Mouse (Mus musculus): ENCODE results near the gene Triml2. TPM values are rescaled to one million over a fixed set of nuclear protein-coding genes. Genes with fewer than 3 reads are reported as not detected.

Gene Triml2
- polyA plus RNA-seq, 1 experiment = not detected

DNA sequence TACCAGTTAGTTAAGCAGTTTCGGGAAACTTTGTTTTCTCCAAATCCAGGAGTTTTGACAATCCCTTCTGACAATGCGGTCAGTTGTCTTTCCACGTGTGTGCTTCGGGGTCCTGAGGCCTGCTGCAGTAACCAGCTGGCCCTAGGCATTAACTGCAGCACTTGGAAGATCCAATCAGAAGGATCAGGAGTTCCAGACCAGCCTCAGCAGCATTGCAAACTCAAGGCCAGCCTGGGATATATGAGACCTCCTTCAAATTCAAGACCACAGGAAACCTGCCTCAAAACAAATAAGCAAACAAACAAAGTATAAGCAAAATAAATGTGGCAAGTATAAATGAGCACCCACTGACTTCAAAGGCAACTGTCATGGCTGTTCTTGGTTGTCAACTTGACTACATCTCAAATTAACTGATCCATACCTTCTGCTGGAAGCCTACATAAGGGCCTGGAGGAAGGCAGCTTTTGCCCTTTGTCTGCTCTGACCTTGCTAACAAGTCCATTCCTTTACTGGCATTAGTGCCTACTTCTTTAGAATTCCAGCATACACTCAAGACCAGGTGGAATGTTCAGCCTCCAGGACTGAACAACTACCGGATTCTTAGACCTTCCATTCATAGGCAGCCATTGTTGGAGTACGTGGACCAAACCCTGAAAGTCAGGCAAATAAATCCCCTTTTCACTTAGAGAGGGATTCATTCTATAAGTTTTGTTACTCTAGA, 3.4 kb upstream of the Triml2 start:
- Histone ChIP-seq H3K27me3 (replicated peaks; ENCODE audit: control insufficient read depth, insufficient read depth, low read length) (no peaks in the 10 kb centered on the region), H3K27ac (ENCODE audit: insufficient read depth, low read depth, low read length) (no peak overlapping the region), H3K4me3 (ENCODE audit: insufficient read depth, low read depth, low read length) (no peak overlapping the region), H3K4me1 (ENCODE audit: control insufficient read depth, insufficient read depth, low read length) (no peaks in the 10 kb centered on the region), H3K36me3 (ENCODE audit: control insufficient read depth, insufficient read depth, low read length) (no peaks in the 10 kb centered on the region)
- TF ChIP-seq POLR2A (IDR thresholded peaks at IDR 0.05; ENCODE audit: low read depth, low read length) (no peak), CTCF (conservative IDR thresholded peaks at IDR 0.05; ENCODE audit: insufficient read depth, insufficient read length, low read depth, low read length) (no peak)
- 89% methylated on average over 6 of the region's 6 CpGs for WGBS
- DNase-seq = no peak

DNA sequence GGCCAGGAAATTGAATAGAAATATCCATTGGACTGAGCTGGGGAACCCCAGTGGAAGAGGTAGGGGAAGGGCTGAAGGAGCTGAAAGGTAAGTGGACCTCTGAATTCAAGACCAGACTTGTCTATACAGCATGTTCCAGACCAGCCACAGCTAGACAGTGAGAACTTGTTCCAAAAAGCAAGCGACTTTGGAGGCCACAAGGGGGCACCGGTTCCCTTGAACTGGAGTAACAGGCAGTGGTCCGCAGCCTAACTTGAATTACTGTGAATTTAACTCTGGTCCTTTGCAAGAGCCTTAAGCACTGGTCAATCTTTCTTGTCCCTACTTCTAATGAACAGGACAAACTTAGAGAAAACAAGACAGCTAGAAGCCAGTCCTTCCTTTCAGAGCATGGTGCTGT, 2.1 kb upstream of the Triml2 start:
- no peaks in the 10 kb centered on the region for H3K4me1 ChIP-seq (ENCODE audit: control insufficient read depth, insufficient read depth, low read length)
- 56% methylated on average over 3 of the region's 3 CpGs for WGBS
- DNase-seq = peak; percentile 13
- no peak overlapping the region for H3K27ac ChIP-seq (ENCODE audit: insufficient read depth, low read depth, low read length)
- TF ChIP-seq POLR2A (IDR thresholded peaks at IDR 0.05; ENCODE audit: low read depth, low read length) (no peak), CTCF (conservative IDR thresholded peaks at IDR 0.05; ENCODE audit: insufficient read depth, insufficient read length, low read depth, low read length) (no peak; the same call in 1 of the 2 replicates)
- H3K4me3 ChIP-seq (ENCODE audit: insufficient read depth, low read depth, low read length) = no peak overlapping the region
- no peaks in the 10 kb centered on the region for H3K27me3 ChIP-seq (replicated peaks; ENCODE audit: control insufficient read depth, insufficient read depth, low read length)
- no peaks in the 10 kb centered on the region for H3K36me3 ChIP-seq (ENCODE audit: control insufficient read depth, insufficient read depth, low read length)

DNA sequence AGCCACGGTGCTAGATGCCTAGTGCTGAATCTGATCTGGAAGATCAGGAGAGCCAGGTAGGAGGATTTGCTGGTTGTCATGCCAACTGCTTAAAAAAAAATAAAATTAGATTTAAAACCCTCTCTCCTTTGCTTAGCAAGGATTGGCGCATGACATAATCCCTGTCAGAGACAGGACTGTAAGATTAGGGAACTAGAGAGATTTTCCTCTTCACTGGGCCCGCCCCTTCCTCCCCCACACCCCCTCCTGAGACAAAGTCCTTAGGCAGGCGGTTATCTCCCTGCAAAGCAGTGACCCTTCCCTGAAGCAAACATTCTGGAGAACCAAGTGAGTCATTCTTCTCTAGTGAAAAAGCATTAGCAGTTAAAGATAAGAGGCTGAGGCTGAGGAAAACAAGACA, 1.2 kb upstream of the Triml2 start:
- TF ChIP-seq POLR2A (IDR thresholded peaks at IDR 0.05; ENCODE audit: low read depth, low read length) (no peak), CTCF (conservative IDR thresholded peaks at IDR 0.05; ENCODE audit: insufficient read depth, insufficient read length, low read depth, low read length) (no peak)
- Histone ChIP-seq H3K4me1 (ENCODE audit: control insufficient read depth, insufficient read depth, low read length) (no peaks in the 10 kb centered on the region), H3K4me3 (ENCODE audit: insufficient read depth, low read depth, low read length) (no peak overlapping the region), H3K36me3 (ENCODE audit: control insufficient read depth, insufficient read depth, low read length) (no peaks in the 10 kb centered on the region), H3K27ac (ENCODE audit: insufficient read depth, low read depth, low read length) (no peak overlapping the region), H3K27me3 (replicated peaks; ENCODE audit: control insufficient read depth, insufficient read depth, low read length) (no peaks in the 10 kb centered on the region)
- WGBS = 36% methylated on average over 4 of the region's 4 CpGs
- no peak for DNase-seq

DNA sequence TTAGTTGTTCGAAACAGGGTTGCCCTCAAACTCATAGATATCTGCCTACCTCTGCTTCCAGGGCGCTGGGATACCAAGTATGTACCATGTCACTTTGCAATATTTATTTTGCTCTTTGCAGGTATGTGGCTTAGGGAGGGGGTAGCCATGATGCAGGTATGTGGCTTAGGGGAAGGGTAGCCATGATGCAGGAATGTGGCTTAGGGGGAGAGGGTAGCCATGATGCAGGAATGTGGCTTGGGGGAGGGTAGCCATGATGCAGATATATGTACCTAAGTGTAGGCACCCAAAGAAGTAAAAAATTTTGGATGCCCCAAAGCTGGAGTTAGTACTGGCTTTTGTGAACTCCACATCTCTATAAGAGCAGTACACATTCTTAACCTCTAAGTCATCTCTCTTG, 1.9 kb downstream of the Triml2 start:
- TF ChIP-seq CTCF (conservative IDR thresholded peaks at IDR 0.05; ENCODE audit: insufficient read depth, insufficient read length, low read depth, low read length) (no peak), POLR2A (IDR thresholded peaks at IDR 0.05; ENCODE audit: low read depth, low read length) (no peak)
- Histone ChIP-seq H3K4me3 (ENCODE audit: insufficient read depth, low read depth, low read length) (no peak overlapping the region), H3K4me1 (ENCODE audit: control insufficient read depth, insufficient read depth, low read length) (no peaks in the 10 kb centered on the region), H3K36me3 (ENCODE audit: control insufficient read depth, insufficient read depth, low read length) (no peaks in the 10 kb centered on the region), H3K27me3 (replicated peaks; ENCODE audit: control insufficient read depth, insufficient read depth, low read length) (no peaks in the 10 kb centered on the region), H3K27ac (ENCODE audit: insufficient read depth, low read depth, low read length) (no peak overlapping the region)
- no peak for DNase-seq
- 87% methylated on average over 2 of the region's 2 CpGs for WGBS

DNA sequence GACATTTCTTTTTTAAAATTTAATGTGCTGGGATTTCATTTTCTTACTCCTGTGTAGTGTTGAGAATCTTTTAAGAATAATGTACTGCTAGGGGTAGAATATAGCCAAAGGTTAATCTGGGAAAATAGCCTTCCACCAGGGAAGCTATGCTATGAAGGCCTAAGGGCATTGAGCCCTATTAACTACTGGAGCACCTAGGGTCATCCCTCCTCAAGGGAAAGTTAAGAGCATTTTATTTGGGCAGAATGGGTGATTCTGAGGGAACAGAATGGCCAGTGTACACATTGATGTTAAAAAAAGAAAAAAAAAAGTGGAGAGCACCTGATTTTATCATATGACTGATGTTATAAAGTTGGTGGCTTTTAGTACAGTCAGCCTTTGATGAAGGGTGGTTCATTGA, 35.2 kb downstream of the Triml2 start:
- Histone ChIP-seq H3K27me3 (replicated peaks; ENCODE audit: control insufficient read depth, insufficient read depth, low read length) (no peaks in the 10 kb centered on the region), H3K27ac (ENCODE audit: insufficient read depth, low read depth, low read length) (no peak overlapping the region), H3K4me3 (ENCODE audit: insufficient read depth, low read depth, low read length) (no peak overlapping the region), H3K36me3 (ENCODE audit: control insufficient read depth, insufficient read depth, low read length) (no peaks in the 10 kb centered on the region), H3K4me1 (ENCODE audit: control insufficient read depth, insufficient read depth, low read length) (no peaks in the 10 kb centered on the region)
- no peak for DNase-seq
- no peak for TF ChIP-seq CTCF (conservative IDR thresholded peaks at IDR 0.05; ENCODE audit: insufficient read depth, insufficient read length, low read depth, low read length)
- no peak for TF ChIP-seq POLR2A (IDR thresholded peaks at IDR 0.05; ENCODE audit: low read depth, low read length)

DNA sequence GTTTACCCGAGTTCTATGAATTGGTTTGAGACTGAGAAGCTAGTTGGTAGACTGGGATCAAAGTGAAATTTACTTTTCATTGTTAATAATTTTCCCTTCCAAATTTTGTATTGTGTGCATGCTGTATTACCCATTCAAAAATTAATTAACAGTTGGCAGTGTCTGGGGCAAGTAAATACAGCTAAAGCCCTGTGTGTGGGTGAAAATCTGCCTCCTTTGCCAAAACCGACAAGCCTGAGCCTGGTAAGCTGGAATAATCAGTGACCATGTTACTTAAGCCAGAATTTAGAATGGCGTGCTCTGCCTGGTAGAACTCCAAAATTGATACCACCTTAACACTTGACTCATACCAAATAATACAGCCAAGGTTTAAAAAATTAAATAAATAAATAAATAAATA, 63.0 kb downstream of the Triml2 start:
- 84% methylated on average over 3 of the region's 3 CpGs for WGBS
- Histone ChIP-seq H3K27me3 (replicated peaks; ENCODE audit: control insufficient read depth, insufficient read depth, low read length) (no peaks in the 10 kb centered on the region), H3K4me3 (ENCODE audit: insufficient read depth, low read depth, low read length) (no peak overlapping the region), H3K36me3 (ENCODE audit: control insufficient read depth, insufficient read depth, low read length) (no peaks in the 10 kb centered on the region), H3K27ac (ENCODE audit: insufficient read depth, low read depth, low read length) (no peak overlapping the region), H3K4me1 (ENCODE audit: control insufficient read depth, insufficient read depth, low read length) (no peaks in the 10 kb centered on the region)
- DNase-seq = no peak
- TF ChIP-seq POLR2A (IDR thresholded peaks at IDR 0.05; ENCODE audit: low read depth, low read length) (no peak), CTCF (conservative IDR thresholded peaks at IDR 0.05; ENCODE audit: insufficient read depth, insufficient read length, low read depth, low read length) (no peak)

Other genes with a start within 250 kb of the Triml2 start
- not detected in 2 replicates for gene Triml1, start 39.1 kb upstream of the Triml2 start, polyA plus RNA-seq (2012; rRNA removed)
- gene Zfp42, start 126.4 kb downstream of the Triml2 start, polyA plus RNA-seq (2012; rRNA removed) = not detected in 2 replicates